9 mouse cellular contexts compared by ENCODE assay signal in genomic region chr8:70383287-70383686, GRCm38 (mm10). TPM values are rescaled to one million over a fixed set of nuclear protein-coding genes. Genes with fewer than 3 reads are reported as not detected.
A peak's percentile ranks its signal among the peaks of the same experiment; 100 is the strongest.
DNase-seq lines count a peak whose midpoint lies in the region; ATAC-seq and TF ChIP-seq lines count a peak whose summit lies in the region.
"Had no signal": no experiment of that assay in that cellular context is flagged by ENCODE, and none has a peak within 500 bp of the region (broad histone marks: within the 10 kb centered on the region; RNA-seq: fewer than 3 reads in every experiment).

No protein-coding gene starts in this region.

- DNase-seq in B cell, adult 2 months: peak; percentile 72 to 79
- peak; percentile 80 for DNase-seq in adrenal gland, adult 2 months
- peak; percentile 42 for DNase-seq in embryo, embryonic 11.5 days (ENCODE audit: low read depth, low spot score)
- DNase-seq in heart, adult 9 months (ENCODE audit: low spot score in 2 of 2): peak; percentile 55 to 76
- peak; percentile 75 for DNase-seq in kidney, postnatal 0 days (ENCODE audit: low spot score)
- DNase-seq in liver, embryonic 11.5 days (ENCODE audit: low spot score): peak; percentile 48
- peak; percentile 45 for DNase-seq in neural tube, embryonic 10.5 days (ENCODE audit: extremely low spot score, low spot score)
- peak; percentile 75 for DNase-seq in stomach, postnatal 0 days (ENCODE audit: low spot score)

- H3K36me3 ChIP-seq in kidney, postnatal 0 days (ENCODE audit: insufficient read depth, low read length): peaks cover 16% of the 10 kb centered on the region; the same call in 1 of the 2 replicates
- peaks cover 10% of the 10 kb centered on the region; the same call in 1 of the 2 replicates for H3K36me3 ChIP-seq in liver, embryonic 11.5 days (ENCODE audit: control insufficient read depth, insufficient read depth, low read length)
- H3K36me3 ChIP-seq in stomach, postnatal 0 days (ENCODE audit: control insufficient read depth, insufficient read depth, low read length): peaks cover 10% of the 10 kb centered on the region

- no peaks in the 10 kb centered on the region; the same call in 1 of the 2 replicates for H3K27me3 ChIP-seq in kidney, postnatal 0 days (ENCODE audit: insufficient read depth, low read length)
- H3K27me3 ChIP-seq in liver, embryonic 11.5 days (replicated peaks; ENCODE audit: control insufficient read depth, insufficient read depth, low read length): peaks cover 25% of the 10 kb centered on the region
- H3K27me3 ChIP-seq in stomach, postnatal 0 days (ENCODE audit: control insufficient read depth, insufficient read depth, low read length): no peaks in the 10 kb centered on the region

- no peak overlapping the region for H3K4me2 ChIP-seq in kidney, postnatal 0 days (ENCODE audit: low read length)
- H3K4me2 ChIP-seq in liver, embryonic 11.5 days: no peak overlapping the region
- no peak overlapping the region for H3K4me2 ChIP-seq in stomach, postnatal 0 days (replicated peaks; ENCODE audit: low read depth)
- H3K4me2 ChIP-seq: embryonic facial prominence, embryonic 12.5 days had no signal

- ATAC-seq in kidney, postnatal 0 days (replicated peaks; ENCODE audit: low FRiP score, low read depth): peak; percentile 47; the same call in 1 of the 2 replicates
- peak; percentile 66; the same call in 1 of the 2 replicates for ATAC-seq in liver, embryonic 11.5 days (replicated peaks; ENCODE audit: low FRiP score)
- ATAC-seq in stomach, postnatal 0 days (ENCODE audit: low FRiP score, low TSS enrichment): peak; percentile 64

- WGBS in kidney, postnatal 0 days: 48% methylated on average over 3 of the region's 3 CpGs
- 34% methylated on average over 3 of the region's 3 CpGs for WGBS in liver, embryonic 11.5 days
- 46% methylated on average over 3 of the region's 3 CpGs for WGBS in stomach, postnatal 0 days

- H3K9me3 ChIP-seq in kidney, postnatal 0 days (replicated peaks; ENCODE audit: low read length): no peaks in the 10 kb centered on the region
- H3K9me3 ChIP-seq in liver, embryonic 11.5 days (ENCODE audit: control insufficient read depth, low read length): no peaks in the 10 kb centered on the region
- H3K9me3 ChIP-seq in stomach, postnatal 0 days (ENCODE audit: control insufficient read depth, low read length): no peaks in the 10 kb centered on the region
- H3K9me3 ChIP-seq: embryonic facial prominence, embryonic 12.5 days had no signal

- no peak overlapping the region for H3K27ac ChIP-seq in kidney, postnatal 0 days
- H3K27ac ChIP-seq in liver, embryonic 11.5 days (ENCODE audit: low read depth, low read length): no peak overlapping the region
- H3K27ac ChIP-seq in stomach, postnatal 0 days (replicated peaks): no peak overlapping the region
- H3K27ac ChIP-seq: embryonic facial prominence, embryonic 12.5 days had no signal

- H3K4me1 ChIP-seq in kidney, postnatal 0 days (replicated peaks; ENCODE audit: insufficient read depth, low read length): no peaks in the 10 kb centered on the region
- no peaks in the 10 kb centered on the region for H3K4me1 ChIP-seq in liver, embryonic 11.5 days (replicated peaks; ENCODE audit: control insufficient read depth, insufficient read depth, low read length)
- no peaks in the 10 kb centered on the region for H3K4me1 ChIP-seq in stomach, postnatal 0 days (replicated peaks; ENCODE audit: control insufficient read depth, insufficient read depth)
- H3K4me1 ChIP-seq: embryonic facial prominence, embryonic 12.5 days had no signal

- no peak overlapping the region for H3K9ac ChIP-seq in kidney, postnatal 0 days (ENCODE audit: low read depth, low read length)
- no peak overlapping the region for H3K9ac ChIP-seq in liver, embryonic 11.5 days (ENCODE audit: low read depth, low read length)
- H3K9ac ChIP-seq in stomach, postnatal 0 days (ENCODE audit: low read length): no peak overlapping the region
- H3K9ac ChIP-seq: embryonic facial prominence, embryonic 12.5 days had no signal

- no peak for TF ChIP-seq EP300 in stomach, postnatal 0 days (optimal IDR thresholded peaks at IDR 0.05)

- peak; percentile 77 for TF ChIP-seq CTCF in kidney, postnatal 0 days (IDR thresholded peaks at IDR 0.05; ENCODE audit: low read depth)
- peak; percentile 93 for TF ChIP-seq CTCF in stomach, postnatal 0 days (IDR thresholded peaks at IDR 0.05; ENCODE audit: low read depth)

- H3K4me3 ChIP-seq in kidney, postnatal 0 days (replicated peaks; ENCODE audit: low read depth, low read length): no peak overlapping the region
- H3K4me3 ChIP-seq in liver, embryonic 11.5 days (ENCODE audit: low read depth, low read length): no peak overlapping the region
- H3K4me3 ChIP-seq in stomach, postnatal 0 days (ENCODE audit: low read depth, low read length): no peak overlapping the region
- H3K4me3 ChIP-seq: embryonic facial prominence, embryonic 12.5 days had no signal

RNA-seq across cellular contexts. Expression of gene Comp, which starts 9.9 kb away (rescaled TPM):
- under 1 TPM; 0.14 to 0.35 TPM for total RNA-seq in adrenal gland, adult 2 months (2021)
- 0.38 and 0.44 TPM in 2 replicates for polyA plus RNA-seq in adrenal gland, adult 2 months (2012; rRNA removed)
- 0.24 and 0.28 TPM in 2 replicates for polyA plus RNA-seq in kidney, postnatal 0 days (2015; fragmentation: Nextera tagmentation; extraction: Ambion mirVana)
- 0.43 and 0.48 TPM in 2 replicates for polyA plus RNA-seq in liver, embryonic 11.5 days (2014; fragmentation: Nextera tagmentation; extraction: Ambion mirVana)
- 0.15 and 0.42 TPM in 2 replicates for polyA plus RNA-seq in stomach, postnatal 0 days (2015; fragmentation: Nextera tagmentation; extraction: Ambion mirVana)

RNA-seq across cellular contexts. Expression of gene Upf1, which starts 30.2 kb away (rescaled TPM):
- total RNA-seq in adrenal gland, adult 2 months (2021): 10 to 100 TPM; 60.0 to 60.5 TPM
- 45.1 and 53.3 TPM in 2 replicates for polyA plus RNA-seq in adrenal gland, adult 2 months (2012; rRNA removed)
- 11.6 and 12.5 TPM in 2 replicates for polyA plus RNA-seq in kidney, postnatal 0 days (2015; fragmentation: Nextera tagmentation; extraction: Ambion mirVana)
- 21.1 and 23.7 TPM in 2 replicates for polyA plus RNA-seq in liver, embryonic 11.5 days (2014; fragmentation: Nextera tagmentation; extraction: Ambion mirVana)
- polyA plus RNA-seq in stomach, postnatal 0 days (2015; fragmentation: Nextera tagmentation; extraction: Ambion mirVana): 9.5 and 9.6 TPM in 2 replicates

RNA-seq across cellular contexts. Expression of gene Gdf1, which starts 53.7 kb away (rescaled TPM):
- under 1 TPM in 1 of 2 experiments, not detected in 1; 0.41 TPM for total RNA-seq in adrenal gland, adult 2 months (2021)
- 7.9 and 9.8 TPM in 2 replicates for polyA plus RNA-seq in adrenal gland, adult 2 months (2012; rRNA removed)
- 3.8 and 4.0 TPM in 2 replicates for polyA plus RNA-seq in kidney, postnatal 0 days (2015; fragmentation: Nextera tagmentation; extraction: Ambion mirVana)
- 1.6 and 2.6 TPM in 2 replicates for polyA plus RNA-seq in liver, embryonic 11.5 days (2014; fragmentation: Nextera tagmentation; extraction: Ambion mirVana)
- 0.53 TPM in 2 replicates for polyA plus RNA-seq in stomach, postnatal 0 days (2015; fragmentation: Nextera tagmentation; extraction: Ambion mirVana)

RNA-seq across cellular contexts. Expression of gene Crtc1, which starts 56.1 kb away (rescaled TPM):
- 10 to 100 TPM; 20.6 to 25.0 TPM for total RNA-seq in adrenal gland, adult 2 months (2021)
- 48.5 and 50.5 TPM in 2 replicates for polyA plus RNA-seq in adrenal gland, adult 2 months (2012; rRNA removed)
- polyA plus RNA-seq in kidney, postnatal 0 days (2015; fragmentation: Nextera tagmentation; extraction: Ambion mirVana): 13.6 and 14.6 TPM in 2 replicates
- polyA plus RNA-seq in liver, embryonic 11.5 days (2014; fragmentation: Nextera tagmentation; extraction: Ambion mirVana): 11.3 and 13.1 TPM in 2 replicates
- polyA plus RNA-seq in stomach, postnatal 0 days (2015; fragmentation: Nextera tagmentation; extraction: Ambion mirVana): 8.0 and 8.4 TPM in 2 replicates
